Mouse (Mus musculus) liver (tissue): Measurements from ENCODE around the gene Nxn.

Source experiments
- DNase-seq: peaks from one replicate; pipeline ENCODE4 v3.0.0-alpha.2; 2020; ENCODE audit warnings: mixed read lengths

Gene Nxn

DNA sequence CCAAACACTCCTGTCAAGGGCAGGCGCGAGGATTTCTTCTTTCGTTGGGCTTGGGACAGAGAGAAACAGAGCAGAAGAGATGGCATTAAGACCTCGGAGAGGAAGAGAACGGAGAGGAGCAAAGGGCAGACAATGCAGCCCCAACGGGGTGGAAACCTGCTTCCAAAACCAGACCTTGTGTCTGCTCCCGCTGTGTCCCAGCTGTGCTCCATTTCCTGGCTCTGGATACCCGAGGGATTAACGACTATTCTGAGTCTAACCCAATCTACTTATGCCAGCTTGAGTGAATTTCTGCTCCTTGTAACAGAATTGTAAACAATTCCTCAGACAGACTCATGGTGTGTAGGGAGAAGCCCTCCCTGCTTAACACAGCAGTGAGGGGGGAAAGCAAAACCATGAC, 104.1 kb downstream of the Nxn start:
- DNase-seq: no peak

- DNase-seq: no peak
Observed at GRCm38 (mm10) chr11:76294078-76294477, 104.9 kb downstream of the Nxn start.

GRCm38 (mm10) chr11:76292831-76293230, 106.1 kb downstream of the Nxn start:
- no peak for DNase-seq

DNA sequence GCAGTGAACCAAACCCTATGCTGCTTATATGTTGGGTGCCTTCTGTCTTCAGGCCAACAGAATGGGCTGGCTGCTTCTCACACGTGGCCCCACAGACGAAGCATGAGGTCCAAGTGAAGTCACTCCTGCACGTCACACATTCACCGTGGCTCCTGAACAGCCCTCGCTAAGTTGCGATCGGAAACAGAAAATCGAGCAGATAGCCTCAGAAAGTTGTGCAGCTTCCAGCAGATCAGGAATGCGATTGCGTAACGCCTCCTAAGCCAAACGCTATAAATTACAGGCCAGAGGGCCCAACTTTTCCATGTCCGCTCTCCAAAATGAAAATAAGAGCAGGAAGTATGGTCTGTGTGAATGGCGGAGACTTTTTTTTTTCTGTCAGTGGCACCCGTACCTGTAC, 106.5 kb downstream of the Nxn start:
- no peak for DNase-seq

DNA sequence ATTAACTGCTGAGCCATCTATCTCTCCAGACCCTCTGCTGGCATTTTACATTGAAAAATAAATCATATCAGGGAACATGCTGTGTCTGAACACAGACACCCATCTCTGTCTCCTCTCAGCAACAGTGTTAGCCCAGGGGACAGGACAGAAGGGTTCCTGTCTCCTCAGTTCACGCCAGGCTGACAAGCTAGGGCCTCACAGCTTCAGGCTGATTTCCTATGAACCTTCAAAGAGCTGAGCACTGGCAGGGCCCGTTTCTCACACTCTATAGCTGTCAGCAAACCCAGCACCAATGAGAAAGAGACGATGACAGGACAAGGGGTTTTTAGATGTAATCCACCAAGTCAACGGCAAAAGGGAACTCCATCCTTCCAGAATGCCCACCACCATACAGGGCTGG, 107.0 kb downstream of the Nxn start:
- no peak for DNase-seq

DNA sequence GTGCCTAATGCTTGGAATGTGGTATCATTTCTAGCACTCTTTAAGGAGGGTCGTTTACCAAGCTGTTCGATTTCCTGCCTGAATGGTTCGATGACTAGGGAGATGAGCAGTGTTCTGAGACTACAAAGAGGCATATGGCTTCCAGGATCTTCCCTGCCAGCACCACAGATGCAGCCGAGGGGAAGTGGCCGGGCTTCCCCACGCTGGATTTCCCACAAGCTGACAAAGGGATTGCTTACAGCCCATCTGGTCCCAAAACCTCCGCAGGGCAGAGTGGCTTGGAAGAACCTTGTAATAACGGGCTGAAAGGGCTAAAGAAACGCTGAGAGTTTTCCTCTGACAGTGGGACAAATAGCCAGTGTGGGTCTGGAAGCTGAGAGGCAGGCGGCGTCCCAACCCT, 108.6 kb downstream of the Nxn start:
- DNase-seq: no peak

DNA sequence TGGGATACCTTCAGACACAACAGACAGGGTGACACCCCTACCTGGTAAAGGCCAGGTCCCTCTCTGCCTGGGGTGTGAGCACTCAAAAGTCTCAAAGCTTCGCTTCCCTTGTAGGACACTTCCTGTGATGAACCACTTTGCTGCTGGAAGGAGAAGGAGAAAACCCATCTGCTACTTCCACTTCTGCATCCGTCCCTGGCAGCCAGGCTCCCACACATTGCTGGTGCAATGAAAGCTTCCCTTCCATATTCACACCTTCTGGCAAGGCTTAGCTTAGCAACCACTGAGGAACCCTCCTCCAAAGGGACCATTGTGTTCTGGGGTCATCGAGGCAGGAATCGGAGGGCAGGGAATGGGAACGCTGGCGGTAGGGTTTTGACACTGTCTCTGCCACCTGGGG, 110.3 kb downstream of the Nxn start:
- no peak for DNase-seq

GRCm38 (mm10) chr11:76287301-76287700, 111.6 kb downstream of the Nxn start:
- no peak for DNase-seq

GRCm38 (mm10) chr11:76286534-76287126, 112.3 kb downstream of the Nxn start:
- no peak for DNase-seq

- DNase-seq: no peak
Observed at GRCm38 (mm10) chr11:76285431-76286075, 113.4 kb downstream of the Nxn start.

GRCm38 (mm10) chr11:76283841-76284240, 115.1 kb downstream of the Nxn start:
- no peak for DNase-seq

DNA sequence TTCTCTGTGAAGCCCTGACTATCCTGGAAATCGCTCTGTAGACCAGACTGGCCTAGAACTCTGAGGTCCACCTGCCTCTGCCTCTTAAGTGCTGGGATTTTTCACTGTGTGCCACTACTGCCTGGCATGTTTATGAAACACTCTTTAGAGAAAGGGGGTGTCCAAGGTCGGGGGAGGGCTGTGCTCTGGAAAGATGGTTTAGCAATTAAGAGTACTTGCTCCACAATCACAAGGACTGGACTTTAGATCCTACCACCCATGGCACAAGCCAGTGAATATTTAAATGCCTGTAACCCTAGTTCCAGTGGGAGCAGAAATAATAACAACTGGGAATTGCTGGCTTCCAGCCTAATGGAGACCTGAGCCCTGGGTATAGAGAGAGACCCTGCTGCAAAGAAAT, 119.0 kb downstream of the Nxn start:
- DNase-seq: no peak

- DNase-seq: no peak
Observed at GRCm38 (mm10) chr11:76278960-76279852, 119.7 kb downstream of the Nxn start.

DNA sequence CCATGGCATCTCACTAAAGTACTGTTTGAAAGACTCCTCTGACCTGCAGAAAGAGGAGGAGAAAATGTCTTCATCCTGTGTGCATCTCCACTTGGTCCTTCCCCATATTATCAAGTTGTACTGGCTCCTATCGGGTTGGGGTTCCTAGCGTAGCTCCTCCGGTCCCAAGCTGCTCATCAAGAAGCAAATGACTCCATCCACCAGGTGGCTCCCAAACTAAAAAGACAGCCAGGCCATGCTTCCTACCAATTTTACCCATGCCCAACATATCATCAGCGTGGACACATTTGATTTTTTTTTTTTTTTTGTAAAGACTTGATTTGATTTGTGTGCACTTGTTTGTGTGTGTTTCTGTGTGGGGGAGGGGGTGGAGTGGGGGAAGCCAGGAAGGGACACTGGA, 126.5 kb downstream of the Nxn start:
- no peak for DNase-seq

GRCm38 (mm10) chr11:76268521-76269065, 130.3 kb downstream of the Nxn start:
- no peak for DNase-seq

GRCm38 (mm10) chr11:76268001-76268459, 130.9 kb downstream of the Nxn start:
- DNase-seq: no peak

GRCm38 (mm10) chr11:76267550-76267949, 131.4 kb downstream of the Nxn start:
- no peak for DNase-seq

DNA sequence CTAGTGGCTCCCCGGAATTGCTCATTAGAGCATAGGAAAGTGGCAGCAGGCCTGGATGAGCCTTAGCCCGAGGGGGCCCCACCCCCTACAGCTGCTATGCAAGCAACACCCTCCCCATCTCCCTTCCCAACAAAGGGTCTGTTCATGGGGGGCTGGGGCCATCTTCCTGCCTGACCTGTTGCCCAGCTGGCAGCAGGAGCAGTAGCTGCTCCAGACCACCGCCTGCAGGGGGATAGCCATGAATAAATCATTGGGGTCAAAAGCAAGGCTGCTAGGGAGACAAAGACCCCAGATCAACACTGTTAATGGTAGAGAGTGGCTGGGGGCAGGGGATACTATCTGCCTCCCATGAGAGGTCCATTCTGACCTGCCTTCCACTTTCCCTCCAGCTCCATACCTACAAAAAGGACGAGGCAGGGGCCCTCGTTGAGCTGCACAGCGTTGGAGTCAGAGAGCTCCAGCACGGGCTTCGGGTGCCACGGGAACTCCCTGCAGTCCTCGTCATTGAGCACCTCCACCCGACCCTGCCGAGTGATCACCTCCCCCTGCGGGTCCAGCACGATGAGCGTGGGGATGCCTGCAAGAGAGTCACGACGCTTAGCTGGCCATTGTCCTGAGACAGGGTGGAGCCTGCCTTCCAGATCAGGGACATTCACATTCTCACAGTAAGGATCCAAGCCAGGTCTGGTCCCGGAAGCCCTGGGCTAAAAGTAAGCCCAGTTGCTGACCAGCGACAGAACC, 136.2 kb downstream of the Nxn start:
- no peak for DNase-seq

- no peak for DNase-seq
Observed at GRCm38 (mm10) chr11:76261224-76261623, 137.7 kb downstream of the Nxn start.

GRCm38 (mm10) chr11:76260208-76261050, 138.5 kb downstream of the Nxn start:
- DNase-seq: no peak

DNA sequence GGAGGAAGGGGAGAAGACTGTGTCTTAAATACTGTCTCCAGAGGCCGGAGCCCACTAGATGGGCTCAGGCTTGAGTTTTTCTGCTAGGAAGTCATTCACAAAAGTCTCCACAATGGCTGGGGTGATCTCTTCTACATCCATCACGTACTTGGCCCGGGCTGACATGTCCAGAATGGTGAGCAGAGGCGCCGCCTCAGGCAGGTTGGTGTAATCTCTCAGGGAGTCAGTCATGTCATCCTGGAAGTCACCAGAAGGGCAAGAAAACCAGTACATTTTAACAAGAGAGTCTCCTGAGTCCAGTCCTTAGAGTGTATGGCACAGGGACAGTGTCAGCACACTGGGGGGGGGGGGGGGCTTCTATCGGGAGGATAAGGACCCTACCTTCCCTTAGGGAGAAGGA, 140.4 kb downstream of the Nxn start:
- DNase-seq: no peak

GRCm38 (mm10) chr11:76257386-76257785, 141.6 kb downstream of the Nxn start:
- no peak for DNase-seq
